Mouse (Mus musculus): Measurements from ENCODE around the gene Esp8.
"Not testable (repeated sequence)": the region's sequence is repeated elsewhere in the genome, so short reads cannot be mapped to it uniquely, and the experiment has no call there.

DNA sequence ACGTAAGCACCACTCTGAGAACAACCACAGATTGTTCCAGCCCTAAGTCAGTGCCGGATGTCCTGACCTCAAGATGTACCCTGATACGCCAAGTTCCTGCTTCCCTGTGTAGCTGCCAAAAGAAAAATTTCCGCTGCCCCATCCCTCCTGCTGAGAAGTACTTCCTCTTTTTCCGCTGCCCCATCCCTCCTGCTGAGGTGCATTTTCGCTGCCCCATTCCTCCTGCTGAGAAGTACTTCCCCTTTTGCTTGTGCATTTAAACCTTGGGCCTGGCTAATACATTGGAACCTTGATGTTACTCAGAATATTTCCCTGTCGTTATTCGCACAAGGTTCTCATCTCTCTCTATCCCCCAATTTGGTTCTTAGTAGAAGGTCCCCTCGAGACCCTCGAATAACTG is 36.3 kb upstream of the Esp8 start:
- TF ChIP-seq EP300, CTCF (IDR thresholded peaks at IDR 0.05; ENCODE audit: low read depth): not testable (repeated sequence)

Measured in heart, postnatal 0 days (tissue).